Mouse (Mus musculus): ENCODE measurements around the gene Gopc.

- TF ChIP-seq POLR2A (IDR thresholded peaks at IDR 0.05; ENCODE audit: extremely low read depth, insufficient read depth, low read length) (no peak), CTCF (IDR thresholded peaks at IDR 0.05; ENCODE audit: low read depth, low read length) (no peak)
Measured at GRCm38 (mm10) chr10:52289261-52289660, 92.7 kb downstream of the Gopc start.

All from liver, adult 2 months (tissue).